Mouse (Mus musculus) c-Kit-positive CD71-negative TER-119-negative erythroid progenitor cells, embryonic 14.5 days (primary cell): ENCODE results near the gene Myoz2.

Experiments
- DNase-seq: peaks from one replicate; pipeline ENCODE4 v3.0.0-alpha.2; 2013; ENCODE audit warnings: low read depth

Gene Myoz2

DNA sequence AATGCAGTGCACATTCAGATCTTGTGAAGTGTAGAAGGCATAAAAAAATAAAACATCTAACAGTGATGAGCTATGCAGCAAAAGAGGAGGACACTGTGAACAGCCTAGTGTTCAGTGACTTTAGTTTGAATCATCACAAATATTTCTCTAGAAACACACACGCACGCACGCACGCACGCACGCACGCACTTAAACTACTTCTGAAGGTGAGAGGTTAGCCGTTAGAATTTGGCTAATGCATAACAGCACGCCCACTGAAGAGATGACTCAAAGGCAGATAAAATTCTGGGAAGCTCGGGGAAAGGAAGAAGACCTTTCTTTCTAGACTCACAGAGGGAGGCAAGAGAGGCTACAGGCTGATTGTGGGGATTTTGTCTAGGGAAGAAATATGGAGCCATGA is 27.4 kb downstream of the Myoz2 start:
- no peak for DNase-seq

DNA sequence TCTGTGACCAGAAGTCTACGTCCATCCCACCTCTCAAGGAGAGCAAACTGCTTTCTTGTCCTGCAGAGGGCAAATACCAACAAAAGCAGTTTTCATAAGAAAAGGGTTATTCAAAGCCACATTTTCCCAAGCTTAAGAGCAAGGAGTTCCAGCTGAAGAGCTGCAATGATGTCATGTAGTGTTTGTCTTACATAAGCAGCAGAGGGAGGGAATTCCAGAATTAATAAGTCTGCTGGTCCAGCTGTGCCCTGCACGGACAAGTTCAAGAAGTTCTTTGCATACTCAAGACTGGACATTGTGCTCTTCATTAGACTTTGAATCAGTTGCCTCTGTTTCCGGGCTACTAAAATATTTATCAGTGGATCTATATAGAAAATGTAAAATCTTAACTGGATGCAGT is 33.8 kb downstream of the Myoz2 start:
- DNase-seq = no peak

DNA sequence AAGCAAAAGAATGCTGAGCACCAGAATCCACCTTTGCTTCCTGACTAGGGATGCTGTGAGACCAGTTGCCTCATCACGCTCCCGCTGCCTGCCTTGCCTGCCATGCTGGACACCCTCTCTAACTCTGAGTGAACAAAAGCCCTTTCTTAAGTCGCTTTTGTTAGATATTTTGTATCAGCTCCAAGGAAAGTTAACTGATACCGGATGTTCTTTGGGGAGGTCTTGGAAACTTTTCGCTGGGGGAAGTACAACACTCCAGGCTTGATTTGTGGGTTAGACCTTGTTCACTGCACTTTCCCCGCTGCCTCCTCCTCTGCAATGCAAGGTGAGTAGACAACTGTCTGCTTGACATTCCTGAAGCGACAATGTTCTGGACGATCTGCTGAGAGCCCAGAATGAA is 36.3 kb downstream of the Myoz2 start:
- no peak for DNase-seq

DNA sequence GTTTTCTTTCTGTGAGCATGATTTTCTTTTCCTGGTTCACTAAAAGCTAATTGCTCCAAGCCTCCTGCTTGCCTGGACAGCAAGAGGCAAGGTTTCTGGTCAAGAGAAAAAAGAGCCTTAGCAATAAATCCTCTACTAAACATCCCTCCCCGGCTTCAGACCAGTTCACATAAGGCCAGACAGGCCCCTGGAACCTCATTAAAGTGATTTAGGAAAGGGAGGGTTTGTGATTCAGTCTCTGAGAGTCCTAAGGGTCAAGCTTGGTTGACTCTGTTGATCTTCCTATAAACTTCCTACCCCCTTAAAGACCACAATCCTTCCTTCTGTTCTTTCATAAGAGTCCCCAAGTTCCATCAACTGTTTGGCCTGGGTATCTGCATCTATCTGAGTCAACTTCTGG is 37.8 kb downstream of the Myoz2 start:
- no peak for DNase-seq

DNA sequence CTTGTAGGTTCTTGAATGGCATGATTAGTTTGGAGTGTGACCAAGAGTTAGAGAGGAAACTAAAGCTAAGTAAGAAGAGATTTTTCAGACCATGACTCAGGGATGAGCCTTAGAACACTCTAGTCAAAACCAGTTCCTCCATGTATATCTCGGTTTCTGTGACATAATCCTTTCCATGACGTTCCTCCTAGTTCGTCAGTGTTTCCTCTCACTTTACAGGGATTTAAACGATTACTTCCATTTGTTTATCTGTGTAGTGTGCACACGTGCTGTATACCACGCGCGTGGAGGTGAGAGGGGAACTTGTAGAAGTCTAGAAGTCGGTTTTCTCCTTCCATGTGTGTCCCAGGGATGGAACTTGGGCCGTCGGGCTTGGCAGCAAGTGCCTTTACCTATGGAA is 47.9 kb downstream of the Myoz2 start:
- DNase-seq = no peak

DNA sequence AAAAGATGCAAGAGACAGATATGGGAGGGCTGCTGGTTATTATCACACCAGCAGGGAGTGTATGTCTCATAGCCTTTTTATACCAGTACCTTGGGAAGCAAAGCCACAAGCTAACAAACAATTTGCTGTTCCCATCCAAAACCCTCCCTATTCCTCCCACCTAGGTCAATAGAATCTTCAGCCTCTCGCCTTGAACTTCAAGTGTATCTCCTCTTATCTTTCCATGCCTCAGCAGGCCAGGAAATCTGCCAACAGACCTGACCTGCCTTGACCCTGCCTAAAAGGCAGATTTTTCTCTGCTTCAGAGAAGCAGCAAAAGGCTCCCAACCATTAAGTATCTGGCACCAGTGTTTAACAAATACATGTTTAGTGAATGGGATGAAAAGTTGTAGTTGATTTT is 48.4 kb downstream of the Myoz2 start:
- DNase-seq = no peak

DNA sequence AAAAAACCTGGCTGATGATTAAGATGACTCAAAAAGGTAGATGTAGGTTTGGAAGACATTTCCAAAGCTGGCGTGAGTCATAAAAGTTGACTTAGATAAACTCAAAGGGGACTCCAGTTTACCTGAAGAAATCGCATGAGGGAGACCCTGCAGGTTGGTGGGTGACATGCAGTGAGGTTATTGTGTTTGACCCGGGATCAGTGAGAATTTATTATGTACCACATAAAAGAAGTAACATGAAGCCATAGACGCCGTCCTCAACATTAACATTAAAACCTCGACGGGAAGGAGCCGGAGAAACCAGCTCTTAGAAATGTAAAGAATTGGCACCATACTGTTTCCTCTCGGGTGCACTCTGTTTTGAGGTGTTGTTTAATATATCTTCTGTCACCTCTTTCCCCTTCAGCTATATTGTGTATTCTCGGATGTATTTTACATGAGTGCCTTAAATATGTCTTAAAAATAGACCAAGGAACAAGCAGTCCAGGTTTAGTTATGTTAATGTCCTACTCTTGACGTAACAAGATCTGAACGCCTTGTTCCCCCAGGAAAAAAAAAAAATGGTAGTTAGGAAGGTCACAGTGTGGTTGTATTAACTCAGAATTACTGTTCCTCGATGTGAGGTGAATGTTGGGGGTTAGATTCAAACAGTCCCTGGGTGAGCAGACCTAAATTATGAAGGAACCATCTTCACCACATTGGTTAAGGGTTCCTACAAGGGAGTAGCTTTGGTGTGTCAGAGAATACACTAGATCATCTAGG is 49.5 kb downstream of the Myoz2 start:
- peak; percentile 17 for DNase-seq

DNA sequence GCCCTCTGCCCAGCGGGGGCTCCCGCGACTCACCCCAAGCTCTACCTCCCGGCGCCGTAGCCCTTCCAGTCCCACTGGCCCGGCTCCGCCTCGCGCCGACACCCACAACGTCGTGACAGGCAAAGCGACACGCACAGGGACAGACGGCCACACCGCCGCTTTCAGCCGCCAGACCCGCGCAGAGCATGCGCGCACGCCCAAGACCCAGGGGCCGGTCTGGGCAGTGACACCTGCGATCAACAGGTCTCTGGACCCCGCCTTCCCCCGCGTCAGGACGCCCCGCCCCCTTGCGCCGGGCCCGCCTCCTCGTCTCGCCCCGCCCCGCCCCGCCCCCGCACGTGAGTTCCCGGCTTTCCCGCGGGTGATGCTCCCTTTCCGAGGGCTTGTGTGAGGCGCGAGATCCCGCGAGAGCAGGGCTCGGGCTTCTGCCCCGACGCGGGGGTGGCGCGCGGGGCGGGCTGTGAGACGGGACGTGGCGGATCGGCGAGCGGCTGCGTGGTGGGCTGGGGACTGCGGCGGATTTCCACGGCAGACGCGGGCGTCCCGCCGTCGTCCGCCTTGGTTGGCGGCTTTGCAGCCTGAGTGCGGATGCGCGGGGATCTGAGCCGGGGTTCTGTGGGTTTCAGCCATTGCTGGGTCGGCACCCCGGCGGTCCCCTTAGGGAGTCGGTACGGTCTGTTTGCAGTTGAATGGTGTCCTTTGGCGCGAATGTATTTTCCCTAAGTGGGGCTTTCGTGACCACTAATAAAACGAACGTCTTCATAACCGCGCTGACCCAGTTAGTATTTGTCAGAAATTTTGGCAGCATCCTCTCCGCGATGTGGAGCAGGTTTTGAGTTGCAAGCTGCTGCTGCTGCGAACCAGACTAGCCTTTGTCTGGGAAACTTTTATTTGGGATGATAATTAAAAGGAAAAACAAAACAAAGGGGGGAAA is 50.3 kb downstream of the Myoz2 start, which contains the start of gene Usp53:
TSS of gene Usp53 (minus strand) at position 262 of the 934 bp plus-strand sequence.
- peak; percentile 84 for DNase-seq

DNA sequence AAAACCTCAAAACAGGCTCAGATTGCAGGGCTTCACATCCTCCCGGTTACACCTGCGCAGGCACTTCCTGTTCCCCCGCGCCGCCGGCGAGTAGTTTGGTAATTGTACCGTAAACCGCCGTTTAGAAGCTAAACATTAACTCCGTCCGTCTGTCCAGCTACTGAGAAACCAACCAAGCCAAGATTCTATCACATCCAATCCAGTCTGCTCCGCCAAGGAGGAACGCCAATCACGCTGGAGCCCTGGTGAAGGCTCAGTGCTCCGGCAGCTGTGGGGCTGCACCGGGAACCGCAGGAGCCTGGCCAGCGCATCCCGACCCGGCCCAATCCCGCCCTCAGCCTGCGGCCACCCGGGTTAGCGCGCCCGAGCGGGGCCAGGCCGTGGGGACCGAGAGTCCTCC is 51.0 kb downstream of the Myoz2 start:
- DNase-seq = peak; percentile 37

DNA sequence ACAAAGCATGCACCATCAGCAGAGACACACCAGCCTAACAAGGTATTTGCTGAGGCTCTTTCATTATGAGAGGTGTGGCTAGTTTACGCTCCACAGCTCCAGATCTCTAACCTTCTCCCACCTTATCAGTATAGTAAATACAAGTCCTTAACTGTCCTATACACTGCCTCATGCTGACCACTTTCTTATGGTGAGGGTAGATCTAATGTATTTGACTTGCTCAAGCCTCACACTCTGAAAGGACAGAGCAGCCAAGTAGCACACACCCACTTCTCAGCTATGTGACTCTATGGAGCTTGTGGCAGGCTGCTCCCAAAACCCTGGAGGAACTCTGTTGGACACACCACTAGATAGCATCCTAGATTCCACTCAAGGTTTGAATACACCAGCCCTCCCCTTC is 58.9 kb downstream of the Myoz2 start:
- no peak for DNase-seq

DNA sequence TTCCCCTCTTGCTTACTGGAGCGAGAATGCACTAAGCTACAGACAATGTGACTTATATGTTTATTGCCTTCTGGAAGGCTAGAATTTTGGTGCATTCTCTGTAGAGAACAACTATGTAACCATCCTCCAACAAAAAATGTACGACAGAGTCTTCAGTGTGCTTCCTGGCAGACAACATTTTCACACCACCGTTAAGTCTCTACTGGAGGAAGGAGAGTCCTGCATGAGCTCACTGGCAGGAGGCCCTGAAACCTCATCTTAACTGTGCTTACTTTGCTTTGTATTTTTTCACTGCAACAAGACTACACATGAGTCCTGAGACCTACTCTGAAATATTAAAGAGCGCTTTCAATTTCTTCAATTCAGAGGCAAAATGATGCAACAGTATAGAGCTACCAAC is 59.5 kb downstream of the Myoz2 start:
- DNase-seq = no peak

DNA sequence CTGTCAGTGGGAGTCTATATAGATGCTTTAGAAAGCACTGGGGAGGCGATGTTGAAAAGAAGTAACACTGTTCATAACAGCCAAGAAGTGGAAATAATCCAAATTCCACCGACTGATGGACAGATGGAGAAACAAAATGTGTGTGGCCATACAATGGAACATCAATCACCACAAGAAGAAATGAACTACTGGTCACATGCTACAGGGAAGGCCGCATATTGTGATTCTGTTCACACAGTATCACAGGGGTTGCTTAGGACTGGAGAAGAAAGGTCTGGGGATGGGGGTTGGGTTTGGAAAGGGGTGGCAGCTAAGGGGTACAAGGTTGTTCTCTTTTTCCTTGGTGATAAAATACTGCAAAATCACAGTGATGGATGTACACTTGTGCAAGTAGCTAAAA is 60.0 kb downstream of the Myoz2 start:
- DNase-seq = no peak

DNA sequence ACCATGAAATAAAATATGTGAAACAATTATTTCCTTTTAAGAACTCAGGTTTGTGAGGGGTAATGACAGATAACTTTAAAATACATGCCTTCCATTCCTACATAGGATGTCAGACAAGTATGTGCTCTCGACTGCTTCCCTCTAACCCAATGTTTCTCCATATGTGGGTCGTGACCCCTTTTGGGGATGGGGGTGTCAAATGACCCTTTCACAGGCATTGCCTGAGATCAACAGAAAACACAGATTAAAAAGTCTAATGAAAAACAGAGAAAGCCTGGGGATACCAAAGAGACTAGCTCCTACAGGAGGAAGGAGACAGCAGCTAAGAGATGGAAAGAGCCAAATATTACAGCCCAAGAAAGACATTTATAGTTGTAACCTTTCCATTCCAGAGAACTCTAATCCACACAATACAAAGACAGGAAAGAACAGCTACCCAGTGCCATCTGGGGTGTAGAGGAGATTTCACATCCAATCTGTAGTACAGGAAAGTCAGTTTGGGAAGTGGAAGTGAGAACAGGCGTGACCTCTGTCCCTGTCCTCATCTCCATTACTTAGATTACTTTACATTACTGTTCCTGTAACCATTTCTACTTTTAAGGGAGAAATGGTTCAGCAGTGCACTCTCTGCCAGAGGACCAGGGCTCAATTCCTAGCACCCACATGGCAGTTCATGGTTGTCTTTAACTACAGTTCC is 62.5 kb downstream of the Myoz2 start:
- DNase-seq = no peak

DNA sequence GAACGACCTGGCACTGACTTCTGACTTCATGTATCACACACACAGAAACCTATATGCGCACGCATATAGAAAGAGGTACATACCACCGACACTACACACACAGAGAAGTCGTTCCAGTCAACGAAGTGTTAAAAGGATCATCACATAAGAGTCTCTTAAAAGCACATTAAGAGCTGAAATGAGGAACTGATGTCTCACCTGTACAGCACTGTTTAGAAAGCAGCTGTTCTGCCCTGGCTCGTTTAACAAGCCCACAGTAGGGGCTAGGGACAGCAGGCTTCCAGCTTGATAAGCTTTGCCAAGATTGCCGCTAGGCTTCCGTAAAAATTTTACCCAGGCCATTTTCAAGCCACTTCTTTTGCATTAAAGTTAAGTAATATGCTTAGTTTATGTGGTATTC is 66.4 kb downstream of the Myoz2 start:
- no peak for DNase-seq

DNA sequence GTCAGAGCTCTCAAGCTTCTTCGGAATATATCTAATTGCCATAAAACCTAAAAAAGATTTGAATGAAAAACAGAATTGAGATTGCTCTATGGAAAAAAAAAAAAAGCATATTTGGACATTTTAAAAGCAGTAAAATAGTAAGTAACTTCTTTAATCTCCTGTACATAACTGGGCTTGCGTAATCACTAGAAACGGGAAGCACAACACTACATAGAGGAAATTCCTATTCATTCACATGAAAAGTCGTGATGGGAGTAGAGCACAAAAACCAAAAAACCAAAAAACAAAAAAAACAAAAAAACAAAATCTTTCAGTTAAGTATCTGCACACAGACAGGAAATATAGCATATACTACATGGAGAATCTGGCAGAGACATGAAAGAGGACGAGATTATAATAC is 70.5 kb downstream of the Myoz2 start:
- DNase-seq = no peak
